Mouse (Mus musculus): ENCODE measurements around the gene Gm3417.
"Not testable (repeated sequence)": the region's sequence is repeated elsewhere in the genome, so short reads cannot be mapped to it uniquely, and the experiment has no call there.

DNA sequence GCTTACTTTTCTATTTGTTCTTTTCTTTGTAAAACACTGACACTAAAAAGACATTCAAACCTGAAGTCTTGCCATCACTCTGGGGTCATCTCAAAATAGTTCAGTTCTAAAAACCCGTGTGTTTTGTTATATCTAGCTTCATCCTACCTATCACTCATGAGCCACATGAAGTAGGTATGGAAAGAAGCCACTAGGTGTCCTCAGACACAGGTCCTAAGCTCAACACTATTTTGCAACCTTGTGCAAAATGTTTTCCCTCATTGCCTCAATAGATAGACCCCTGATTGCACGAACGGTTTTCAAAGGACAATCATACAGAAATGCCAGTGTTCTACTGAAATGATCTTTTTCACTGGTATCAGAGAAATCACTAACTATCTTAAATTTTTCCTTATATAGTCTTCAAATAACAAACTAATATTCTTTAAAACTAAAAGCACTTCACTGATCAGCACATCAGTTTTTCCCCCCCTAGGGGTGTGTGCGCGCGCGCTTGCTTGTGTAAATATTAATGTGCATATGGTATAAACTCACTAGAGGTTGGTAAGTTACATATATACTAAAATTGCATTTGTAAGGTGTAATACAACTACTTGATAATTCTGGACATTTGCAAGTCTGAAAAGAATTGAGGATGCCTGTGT lies 750 bp downstream of the Gm3417 start:
- TF ChIP-seq CTCF, EP300 (IDR thresholded peaks at IDR 0.05; ENCODE audit: low read depth): not testable (repeated sequence)
